In genomic region chr11:32605131-32605860, GRCm38 (mm10) we compare ENCODE assay signal across 8 mouse cellular contexts. TPM values are rescaled to one million over a fixed set of nuclear protein-coding genes. Genes with fewer than 3 reads are reported as not detected.
DNase-seq lines count a peak whose midpoint lies in the region; ATAC-seq lines count a peak whose summit lies in the region.

No protein-coding gene starts in this region.

- no peak for DNase-seq in hindbrain, embryonic 14.5 days (ENCODE audit: low spot score)
- DNase-seq in hindbrain, embryonic 11.5 days (ENCODE audit: low spot score): no peak
- peak; percentile 71 for DNase-seq in large intestine, adult 2 months (ENCODE audit: low read depth, low spot score)
- no peak for DNase-seq in left cerebral cortex, adult 11 months (ENCODE audit: low spot score)
- DNase-seq in thymus, postnatal 36 days: no peak
- DNase-seq in left cerebral cortex, adult 18-20 months (ENCODE audit: low spot score in 2 of 2): no peak

- H3K4me3 ChIP-seq in hindbrain, embryonic 14.5 days (replicated peaks; ENCODE audit: low read length): no peak overlapping the region
- H3K4me3 ChIP-seq in hindbrain, embryonic 11.5 days (ENCODE audit: low read depth, low read length): no peak overlapping the region
- no peak overlapping the region for H3K4me3 ChIP-seq in embryonic facial prominence, embryonic 13.5 days
- H3K4me3 ChIP-seq in heart, embryonic 15.5 days: no peak overlapping the region

- no peaks in the 10 kb centered on the region for H3K9me3 ChIP-seq in hindbrain, embryonic 14.5 days (ENCODE audit: control insufficient read depth, low read length)
- H3K9me3 ChIP-seq in hindbrain, embryonic 11.5 days (ENCODE audit: control insufficient read depth, low read length): no peaks in the 10 kb centered on the region
- no peaks in the 10 kb centered on the region for H3K9me3 ChIP-seq in embryonic facial prominence, embryonic 13.5 days
- no peaks in the 10 kb centered on the region for H3K9me3 ChIP-seq in heart, embryonic 15.5 days (replicated peaks)

- 54% methylated on average over 7 of the region's 7 CpGs for WGBS in hindbrain, embryonic 14.5 days
- 54% methylated on average over 7 of the region's 7 CpGs for WGBS in hindbrain, embryonic 11.5 days
- 32% methylated on average over 7 of the region's 7 CpGs for WGBS in embryonic facial prominence, embryonic 13.5 days
- WGBS in heart, embryonic 15.5 days: 27% methylated on average over 7 of the region's 7 CpGs
- WGBS in large intestine, adult 2 months: 17% methylated on average over 7 of the region's 7 CpGs

- H3K36me3 ChIP-seq in hindbrain, embryonic 14.5 days (replicated peaks; ENCODE audit: control insufficient read depth, insufficient read depth): no peaks in the 10 kb centered on the region
- no peaks in the 10 kb centered on the region for H3K36me3 ChIP-seq in hindbrain, embryonic 11.5 days (ENCODE audit: control insufficient read depth, insufficient read depth, low read length)
- H3K36me3 ChIP-seq in embryonic facial prominence, embryonic 13.5 days: no peaks in the 10 kb centered on the region
- H3K36me3 ChIP-seq in heart, embryonic 15.5 days: no peaks in the 10 kb centered on the region

- H3K4me2 ChIP-seq in hindbrain, embryonic 14.5 days (replicated peaks): no peak overlapping the region
- no peak overlapping the region for H3K4me2 ChIP-seq in hindbrain, embryonic 11.5 days (replicated peaks; ENCODE audit: low read depth, low read length)
- no peak overlapping the region for H3K4me2 ChIP-seq in embryonic facial prominence, embryonic 13.5 days
- H3K4me2 ChIP-seq in heart, embryonic 15.5 days: peak overlapping the region; percentile 35

- no peak overlapping the region for H3K9ac ChIP-seq in hindbrain, embryonic 14.5 days
- H3K9ac ChIP-seq in hindbrain, embryonic 11.5 days (ENCODE audit: low read depth, low read length): no peak overlapping the region
- H3K9ac ChIP-seq in embryonic facial prominence, embryonic 13.5 days: peak overlapping the region; percentile 27; the same call in 1 of the 2 replicates
- H3K9ac ChIP-seq in heart, embryonic 15.5 days: no peak overlapping the region

- peak overlapping the region; percentile 41; the same call in 1 of the 2 replicates for H3K27ac ChIP-seq in hindbrain, embryonic 14.5 days
- H3K27ac ChIP-seq in hindbrain, embryonic 11.5 days (ENCODE audit: low read depth, low read length): no peak overlapping the region
- peak overlapping the region; percentile 72 for H3K27ac ChIP-seq in embryonic facial prominence, embryonic 13.5 days
- peak overlapping the region; percentile 52 for H3K27ac ChIP-seq in heart, embryonic 15.5 days

- H3K27me3 ChIP-seq in hindbrain, embryonic 14.5 days (ENCODE audit: control insufficient read depth, insufficient read depth, low read length): no peaks in the 10 kb centered on the region
- H3K27me3 ChIP-seq in hindbrain, embryonic 11.5 days (ENCODE audit: control insufficient read depth, insufficient read depth, low read length): no peaks in the 10 kb centered on the region
- no peaks in the 10 kb centered on the region for H3K27me3 ChIP-seq in embryonic facial prominence, embryonic 13.5 days
- no peaks in the 10 kb centered on the region for H3K27me3 ChIP-seq in heart, embryonic 15.5 days

- peak; percentile 55; the same call in 1 of the 2 replicates for ATAC-seq in hindbrain, embryonic 14.5 days (ENCODE audit: low FRiP score)
- ATAC-seq in hindbrain, embryonic 11.5 days (ENCODE audit: low FRiP score): no peak
- ATAC-seq in embryonic facial prominence, embryonic 13.5 days (ENCODE audit: insufficient number of reproducible peaks, insufficient read depth, low FRiP score, low TSS enrichment, low read depth): 0 out of 2 replicates have a peak, but pooled peaks have one; percentile 46
- peak; percentile 63 for ATAC-seq in heart, embryonic 15.5 days (replicated peaks; ENCODE audit: insufficient number of reproducible peaks, insufficient read depth, low FRiP score, low read depth)

- peaks cover 11% of the 10 kb centered on the region; the same call in 1 of the 2 replicates for H3K4me1 ChIP-seq in hindbrain, embryonic 14.5 days (replicated peaks; ENCODE audit: control insufficient read depth, insufficient read depth, low read length)
- H3K4me1 ChIP-seq in hindbrain, embryonic 11.5 days (replicated peaks; ENCODE audit: control insufficient read depth, insufficient read depth, low read length): no peaks in the 10 kb centered on the region
- peaks cover 18% of the 10 kb centered on the region for H3K4me1 ChIP-seq in embryonic facial prominence, embryonic 13.5 days
- H3K4me1 ChIP-seq in heart, embryonic 15.5 days (replicated peaks): peaks cover 24% of the 10 kb centered on the region

RNA-seq across cellular contexts. Expression of gene Fbxw11, which starts 37.2 kb away (rescaled TPM):
- 114 and 134 TPM in 2 replicates for polyA plus RNA-seq in hindbrain, embryonic 14.5 days (2014; fragmentation: Nextera tagmentation; extraction: Ambion mirVana)
- 82.7 and 107 TPM in 2 replicates for polyA plus RNA-seq in hindbrain, embryonic 11.5 days (2014; fragmentation: Nextera tagmentation; extraction: Ambion mirVana)
- polyA plus RNA-seq in embryonic facial prominence, embryonic 13.5 days (2015; fragmentation: Nextera tagmentation; extraction: Ambion mirVana): 68.7 and 73.4 TPM in 2 replicates
- polyA plus RNA-seq in heart, embryonic 15.5 days (2015; fragmentation: Nextera tagmentation; extraction: Ambion mirVana): 58.8 and 66.8 TPM in 2 replicates
- polyA plus RNA-seq in large intestine, adult 2 months (2012; rRNA removed): 31.9 and 41.2 TPM in 2 replicates
- 100 to 1,000 TPM; 116 to 119 TPM for total RNA-seq in left cerebral cortex, adult 18-20 months (2021)
